Mouse (Mus musculus) intestine, embryonic 15.5 days (tissue): ENCODE results near the gene Foxn4. TPM values are rescaled to one million over a fixed set of nuclear protein-coding genes. Genes with fewer than 3 reads are reported as not detected.

ENCODE experiments used
- ATAC-seq: fragments of 200-750 bp; cut with Nextera tagmentation; 2 replicates; pipeline ENCODE4 v1.8.0; 2017; ENCODE audit warnings: moderate TSS enrichment, moderate library complexity
- H3K27ac ChIP-seq: fragments of 300-500 bp; sonication (generic); 2 replicates; pipeline ENCODE4 v1.5.1; 2015; ENCODE audit warnings: mild to moderate bottlenecking, inconsistent platforms
- H3K27me3 ChIP-seq: fragments of 300-500 bp; sonication (generic); replicated peaks from 2 replicates; pipeline ENCODE4 v1.6.1; 2015; ENCODE audit warnings: inconsistent platforms
- H3K36me3 ChIP-seq: fragments of 300-500 bp; sonication (generic); 2 replicates; pipeline ENCODE4 v1.6.1; 2015; ENCODE audit warnings: inconsistent platforms
- H3K4me1 ChIP-seq: fragments of 300-500 bp; sonication (generic); replicated peaks from 2 replicates; pipeline ENCODE4 v1.6.1; 2015; ENCODE audit warnings: inconsistent platforms
- H3K4me2 ChIP-seq: fragments of 300-500 bp; sonication (generic); replicated peaks from 2 replicates; pipeline ENCODE4 v1.6.1; 2015; ENCODE audit warnings: mild to moderate bottlenecking, inconsistent platforms
- H3K4me3 ChIP-seq: fragments of 300-500 bp; sonication (generic); replicated peaks from 2 replicates; pipeline ENCODE4 v1.5.1; 2015; ENCODE audit warnings: inconsistent platforms
- H3K9ac ChIP-seq: fragments of 300-500 bp; sonication (generic); 2 replicates; pipeline ENCODE4 v1.6.1; 2015; ENCODE audit warnings: inconsistent platforms
- H3K9me3 ChIP-seq: fragments of 300-500 bp; sonication (generic); 2 replicates; pipeline ENCODE4 v1.6.1; 2016; ENCODE audit warnings: inconsistent platforms
- WGBS: fragments of 180-500 bp; shearing (Covaris S2); methylation state at CpG from one replicate; pipeline ENCODE4 v1.1.7; 2015; 5-methylcytosine and 5-hydroxymethylcytosine counted together
- polyA plus RNA-seq: library from polyadenylated mRNA; unstranded; fragments of >200 nt; fragmentation: Nextera tagmentation; extraction: Ambion mirVana; gene quantifications from 2 replicates; pipeline ENCODE4 v1.2.1, GENCODE M21; 2015

The Foxn4 gene
- not detected in 2 replicates for polyA plus RNA-seq

- peak within 1 kb of the TSS; percentile 29 for H3K4me3 ChIP-seq
- H3K9ac ChIP-seq: no peak within 1 kb of the TSS
- ATAC-seq: 0 out of 2 replicates have a peak, but pooled peaks have one; percentile 31
- H3K27me3 ChIP-seq: peaks cover 87% of the 10 kb centered on the region
- peak within 1 kb of the TSS; percentile 66 for H3K4me2 ChIP-seq
- no peak within 1 kb of the TSS for H3K27ac ChIP-seq
- peaks cover 15% of the 10 kb centered on the region for H3K4me1 ChIP-seq
- no peaks in the 10 kb centered on the region for H3K36me3 ChIP-seq
- H3K9me3 ChIP-seq: no peaks in the 10 kb centered on the region
- 1% methylated on average over 49 of the region's 56 CpGs for WGBS
Observed at GRCm38 (mm10) chr5:114273693-114274402, at the start of gene Foxn4. TSS of gene Foxn4 (minus strand) at chr5:114273807.

DNA sequence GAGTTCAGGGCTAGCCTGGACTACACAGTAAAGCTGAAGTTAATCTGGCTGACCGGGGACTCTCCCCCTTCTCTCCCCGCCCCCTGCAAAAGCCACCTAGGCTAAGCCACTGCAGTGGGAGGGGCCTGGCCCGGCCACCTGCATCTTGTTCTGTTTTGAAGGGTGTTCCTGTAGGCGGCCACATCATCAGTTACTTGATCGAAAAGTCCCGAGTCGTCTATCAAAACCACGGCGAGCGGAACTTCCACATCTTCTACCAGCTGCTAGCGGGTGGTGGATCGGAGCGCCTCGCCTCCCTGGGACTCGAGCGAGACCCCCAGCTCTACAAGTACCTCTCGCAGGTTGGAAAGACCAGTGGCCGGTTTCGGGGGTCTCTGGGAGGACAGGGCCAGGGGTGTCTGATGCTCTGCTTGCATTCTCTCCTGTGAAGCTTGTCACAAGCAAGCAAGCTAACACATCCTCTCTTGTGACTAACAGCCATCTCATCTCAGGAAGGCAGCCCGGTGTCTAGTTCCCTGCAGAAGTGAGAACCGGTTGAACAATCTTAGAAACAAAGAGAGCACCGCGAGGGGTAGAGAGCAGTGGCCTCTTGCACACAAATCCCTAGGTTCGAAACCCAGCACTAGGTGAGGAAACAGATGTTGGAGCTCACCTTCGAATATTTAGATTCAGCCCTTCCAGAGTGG is 49.6 kb upstream of the Foxn4 start:
- H3K27ac ChIP-seq: no peak overlapping the region
- H3K4me3 ChIP-seq: no peak overlapping the region
- no peak overlapping the region for H3K9ac ChIP-seq
- 52% methylated on average over 25 of the region's 25 CpGs for WGBS
- H3K36me3 ChIP-seq: no peaks in the 10 kb centered on the region
- H3K27me3 ChIP-seq: no peaks in the 10 kb centered on the region
- H3K4me1 ChIP-seq: peaks cover 6% of the 10 kb centered on the region
- H3K9me3 ChIP-seq: no peaks in the 10 kb centered on the region
- H3K4me2 ChIP-seq: peak overlapping the region; percentile 41; the same call in 1 of the 2 replicates
- no peak for ATAC-seq

GRCm38 (mm10) chr5:114309680-114310036 is 36.1 kb upstream of the Foxn4 start:
- Histone ChIP-seq H3K4me2 (peak overlapping the region; percentile 56), H3K36me3 (no peaks in the 10 kb centered on the region), H3K9ac (0 out of 2 replicates have a peak overlapping the region, but pooled peaks have one; percentile 2), H3K4me1 (0 out of 2 replicates have a peak, but pooled peaks cover 4% of the 10 kb centered on the region), H3K4me3 (peak overlapping the region; percentile 5; the same call in 1 of the 2 replicates), H3K27me3 (no peaks in the 10 kb centered on the region), H3K9me3 (no peaks in the 10 kb centered on the region), H3K27ac (no peak overlapping the region)
- 0 out of 2 replicates have a peak, but pooled peaks have one; percentile 15 for ATAC-seq
- 22% methylated on average over 11 of the region's 11 CpGs for WGBS

DNA sequence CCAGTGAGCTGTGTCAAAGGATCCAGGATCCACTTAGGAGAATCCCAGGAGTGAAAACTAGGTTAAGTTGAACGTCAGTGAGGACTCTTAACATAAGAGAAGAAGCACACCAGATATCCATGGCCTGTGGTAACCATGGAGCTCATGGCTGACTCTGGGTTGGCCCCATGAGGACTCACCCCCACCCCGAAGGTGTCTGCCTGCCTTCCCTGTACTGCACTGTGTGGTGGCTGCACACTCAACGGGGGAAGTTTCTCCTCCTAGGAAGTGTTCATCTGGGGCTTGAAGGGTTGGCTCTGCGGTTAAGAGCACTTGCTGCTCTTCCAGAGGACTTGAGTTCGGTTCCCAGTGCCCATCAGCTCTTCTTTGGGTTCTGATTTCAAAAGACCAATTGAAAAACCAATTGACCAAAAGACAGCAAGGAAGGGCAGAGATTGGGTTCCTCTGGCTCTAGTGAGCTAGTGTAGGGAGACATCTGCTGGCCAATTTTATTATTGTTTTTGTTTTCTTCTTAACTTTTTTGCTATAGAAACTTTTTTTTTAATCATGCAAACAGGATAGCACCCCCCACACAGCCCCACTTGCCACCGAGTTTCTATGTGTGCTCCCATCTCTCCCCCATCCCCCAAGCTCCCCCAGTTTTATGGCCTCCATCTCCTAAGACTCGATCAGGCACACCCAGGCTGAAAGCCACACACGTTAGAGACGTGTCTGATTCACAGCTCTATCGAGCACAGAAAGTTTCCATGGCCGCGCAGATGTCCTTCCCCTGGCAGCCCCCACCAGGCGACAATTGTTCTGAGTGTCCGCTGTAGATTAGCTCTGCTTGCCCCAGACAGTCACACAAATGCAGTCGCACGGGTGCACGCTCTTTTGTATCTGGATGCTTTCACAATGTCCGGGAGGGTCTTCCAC is 35.4 kb upstream of the Foxn4 start:
- WGBS: 37% methylated on average over 18 of the region's 18 CpGs

DNA sequence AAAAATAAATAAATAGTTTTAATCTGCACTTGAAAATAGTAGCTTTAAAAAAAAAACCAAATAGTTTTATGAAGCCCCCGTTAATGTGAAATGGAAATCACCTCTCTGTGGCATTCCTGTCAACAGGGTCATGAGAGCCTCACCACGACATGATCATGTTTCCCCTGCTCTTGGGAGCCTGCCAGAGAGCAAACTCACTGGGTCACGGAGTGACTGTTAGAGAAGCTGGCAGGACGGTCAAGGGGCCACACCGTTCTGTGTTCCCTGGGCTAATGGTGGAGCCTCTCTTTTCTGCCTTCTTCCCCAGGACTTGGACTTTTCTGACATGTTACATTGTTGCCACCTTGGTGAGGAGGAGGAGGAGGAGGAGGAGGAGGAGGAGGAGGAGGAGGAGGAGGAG is 32.9 kb upstream of the Foxn4 start:
- 58% methylated on average over 5 of the region's 5 CpGs for WGBS
- Histone ChIP-seq H3K4me2 (no peak overlapping the region), H3K27ac (no peak overlapping the region)

More for the DNA sequence above, 35.4 kb upstream of the Foxn4 start:
- Histone ChIP-seq H3K4me2 (peak overlapping the region; percentile 56), H3K27ac (no peak overlapping the region), H3K36me3 (no peaks in the 10 kb centered on the region), H3K4me3 (peak overlapping the region; percentile 5), H3K9ac (0 out of 2 replicates have a peak overlapping the region, but pooled peaks have one; percentile 2), H3K4me1 (0 out of 2 replicates have a peak, but pooled peaks cover 4% of the 10 kb centered on the region), H3K9me3 (no peaks in the 10 kb centered on the region), H3K27me3 (no peaks in the 10 kb centered on the region)
- ATAC-seq: peak; percentile 53

GRCm38 (mm10) chr5:114303166-114303565 is 29.6 kb upstream of the Foxn4 start:
- no peak overlapping the region for H3K4me3 ChIP-seq
- no peak overlapping the region for H3K27ac ChIP-seq
- H3K4me1 ChIP-seq: no peaks in the 10 kb centered on the region
- H3K27me3 ChIP-seq: no peaks in the 10 kb centered on the region
- no peaks in the 10 kb centered on the region for H3K9me3 ChIP-seq
- no peaks in the 10 kb centered on the region for H3K36me3 ChIP-seq
- H3K9ac ChIP-seq: no peak overlapping the region
- H3K4me2 ChIP-seq: no peak overlapping the region
- no peak for ATAC-seq
- WGBS: 75% methylated on average over 6 of the region's 6 CpGs

More for the DNA sequence above, 32.9 kb upstream of the Foxn4 start:
- 0 out of 2 replicates have a peak, but pooled peaks cover 4% of the 10 kb centered on the region for H3K4me1 ChIP-seq
- H3K9me3 ChIP-seq: no peaks in the 10 kb centered on the region
- no peak overlapping the region for H3K9ac ChIP-seq
- no peak overlapping the region for H3K4me3 ChIP-seq
- H3K27me3 ChIP-seq: no peaks in the 10 kb centered on the region
- ATAC-seq: no peak
- no peaks in the 10 kb centered on the region for H3K36me3 ChIP-seq

DNA sequence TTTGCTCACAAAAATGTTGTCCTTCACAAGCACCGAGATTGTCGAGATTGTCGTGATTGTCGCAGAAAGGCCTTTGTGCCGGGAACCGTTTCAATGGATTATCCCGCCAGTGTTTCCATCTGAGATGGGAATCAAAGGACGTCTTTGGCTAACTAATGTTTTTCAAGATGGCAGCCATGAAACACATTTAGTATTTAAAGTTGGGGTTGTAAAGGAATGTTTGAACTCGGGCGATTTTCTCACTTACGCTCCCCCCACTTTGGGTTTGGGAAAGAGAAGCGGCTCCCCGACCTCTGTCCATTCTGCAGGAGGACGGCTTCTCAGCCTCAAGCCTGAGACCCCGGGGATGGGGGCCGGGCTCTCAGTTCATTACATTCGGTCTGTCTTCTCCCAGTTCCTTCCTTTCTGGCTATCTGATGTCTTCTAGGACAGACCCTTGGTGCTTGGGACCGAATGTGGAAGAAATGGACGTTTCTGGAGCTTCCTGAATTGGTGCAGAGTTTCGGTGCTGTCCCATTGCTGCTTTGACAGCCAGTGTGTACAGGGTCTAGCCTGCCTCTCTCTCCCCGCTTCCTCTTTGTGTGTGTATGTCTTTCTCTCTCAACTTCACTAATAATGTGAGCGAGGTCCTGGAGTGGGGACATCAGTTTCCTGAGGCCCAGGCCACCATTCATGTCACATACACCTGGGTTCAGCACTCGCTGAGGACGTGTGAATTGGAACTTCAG is 26.4 kb upstream of the Foxn4 start:
- WGBS: 87% methylated on average over 24 of the region's 24 CpGs
- Histone ChIP-seq H3K9me3 (no peaks in the 10 kb centered on the region), H3K27ac (no peak overlapping the region), H3K4me2 (no peak overlapping the region), H3K9ac (no peak overlapping the region), H3K27me3 (no peaks in the 10 kb centered on the region), H3K4me1 (no peaks in the 10 kb centered on the region; the same call in 1 of the 2 replicates), H3K4me3 (no peak overlapping the region), H3K36me3 (no peaks in the 10 kb centered on the region)
- ATAC-seq: no peak

- H3K27ac ChIP-seq: no peak overlapping the region
- no peaks in the 10 kb centered on the region for H3K27me3 ChIP-seq
- no peaks in the 10 kb centered on the region for H3K9me3 ChIP-seq
- no peaks in the 10 kb centered on the region for H3K36me3 ChIP-seq
- no peaks in the 10 kb centered on the region; the same call in 1 of the 2 replicates for H3K4me1 ChIP-seq
- H3K9ac ChIP-seq: no peak overlapping the region
- H3K4me3 ChIP-seq: no peak overlapping the region
- WGBS: 62% methylated on average over 22 of the region's 22 CpGs
- H3K4me2 ChIP-seq: no peak overlapping the region
- no peak for ATAC-seq
Observed at GRCm38 (mm10) chr5:114299156-114299855, 25.7 kb upstream of the Foxn4 start.

DNA sequence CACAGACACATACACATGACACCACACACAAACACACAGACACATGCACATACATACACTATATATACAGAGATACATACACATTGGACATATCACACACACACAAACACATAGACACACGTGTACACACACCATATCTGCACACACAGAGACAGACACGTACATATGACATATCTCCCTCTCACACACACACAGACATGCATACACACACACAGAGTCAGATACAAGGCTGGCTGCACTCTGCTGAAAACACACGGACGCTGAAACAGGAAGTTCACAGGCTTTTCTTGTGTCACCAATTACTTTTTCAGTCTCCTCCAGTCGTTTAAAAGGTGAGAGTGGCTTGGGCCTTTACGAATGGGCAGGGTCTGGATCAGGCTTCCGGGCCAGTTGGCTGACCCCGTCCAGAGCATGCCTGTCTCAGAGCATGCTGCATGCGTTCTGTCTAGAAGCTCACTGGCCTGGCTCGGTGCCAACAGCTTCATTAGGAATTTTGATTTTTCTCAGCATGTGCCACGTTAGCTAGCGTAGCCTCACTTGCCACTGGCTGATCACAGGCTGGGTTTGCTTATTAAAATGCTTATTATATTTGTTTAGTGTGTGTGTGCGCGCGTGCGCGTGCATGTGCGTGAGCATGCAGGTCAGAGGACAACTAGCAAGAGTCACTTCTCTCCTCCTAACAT is 24.7 kb upstream of the Foxn4 start:
- no peaks in the 10 kb centered on the region for H3K36me3 ChIP-seq
- H3K9me3 ChIP-seq: no peaks in the 10 kb centered on the region
- H3K4me2 ChIP-seq: no peak overlapping the region
- no peak overlapping the region for H3K9ac ChIP-seq
- H3K27me3 ChIP-seq: no peaks in the 10 kb centered on the region
- ATAC-seq: no peak
- H3K4me1 ChIP-seq: no peaks in the 10 kb centered on the region; the same call in 1 of the 2 replicates
- no peak overlapping the region for H3K27ac ChIP-seq
- no peak overlapping the region for H3K4me3 ChIP-seq
- 58% methylated on average over 18 of the region's 18 CpGs for WGBS

DNA sequence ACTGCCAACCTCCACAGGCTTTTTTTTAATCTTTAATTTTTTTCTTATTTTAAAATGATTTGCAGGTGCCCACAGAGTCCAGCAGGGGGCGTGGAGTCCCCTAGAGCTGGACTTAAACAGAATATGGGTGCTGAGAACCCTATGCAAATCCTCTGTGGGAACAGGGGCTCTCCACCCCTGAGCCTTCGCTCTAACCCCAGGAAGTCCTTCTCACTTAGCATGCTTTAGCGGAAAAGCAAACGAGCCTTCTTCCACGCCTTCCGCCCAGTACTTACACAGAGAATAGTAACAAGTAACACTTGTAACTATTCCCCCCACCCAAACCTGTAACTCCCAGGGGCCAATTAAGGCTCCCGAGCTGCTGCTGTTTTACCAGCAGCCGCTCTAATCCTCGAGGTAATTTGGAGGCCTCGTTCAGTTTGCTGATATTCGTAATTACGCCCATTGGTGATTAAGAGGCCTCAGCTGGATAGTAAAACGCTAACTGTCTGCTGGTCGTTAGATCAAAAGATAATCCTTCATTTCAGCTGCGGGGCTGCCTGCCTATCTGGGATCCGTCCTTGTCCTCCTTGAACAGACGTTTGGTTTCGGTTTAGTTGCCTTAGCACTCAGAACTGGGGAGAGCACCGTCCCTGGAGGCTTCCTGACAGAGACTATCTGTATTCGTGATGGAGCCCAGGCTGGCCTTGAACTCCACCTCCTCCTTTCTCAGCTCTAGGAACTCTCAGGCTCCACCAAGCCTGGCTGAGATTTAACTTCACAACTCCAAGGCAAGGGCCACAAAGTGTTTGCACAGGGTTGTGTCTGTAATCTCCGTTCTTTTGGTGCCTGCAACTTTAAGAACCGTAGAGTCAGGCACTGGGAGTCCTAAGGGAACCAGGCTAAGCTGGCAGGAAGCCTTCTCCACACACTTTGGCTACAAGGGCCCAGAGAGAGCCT is 23.4 kb upstream of the Foxn4 start:
- Histone ChIP-seq H3K27me3 (no peaks in the 10 kb centered on the region), H3K36me3 (no peaks in the 10 kb centered on the region), H3K27ac (no peak overlapping the region), H3K9ac (no peak overlapping the region), H3K4me1 (no peaks in the 10 kb centered on the region; the same call in 1 of the 2 replicates), H3K9me3 (no peaks in the 10 kb centered on the region), H3K4me3 (0 out of 2 replicates have a peak overlapping the region, but pooled peaks have one; percentile 1), H3K4me2 (peak overlapping the region; percentile 47)
- 0 out of 2 replicates have a peak, but pooled peaks have one; percentile 34 for ATAC-seq
- WGBS: 21% methylated on average over 22 of the region's 22 CpGs
